Mouse (Mus musculus) midbrain, embryonic 11.5 days (tissue): ENCODE measurements at regions not wholly inside any gene's neighbourhood (a gene's known extent, or its start where the extent isn't known, plus 50 kb on each side); places are given as distances from the start of the nearest gene placed in this dataset.

Experiments used
- ATAC-seq: fragments of 200-750 bp; cut with Nextera tagmentation; 2 replicates; pipeline ENCODE4 v1.8.0; 2017; ENCODE audit warnings: moderate TSS enrichment, moderate library complexity; ENCODE audit not compliant: low FRiP score
- DNase-seq: peaks from one replicate; pipeline ENCODE4 v3.0.0; 2015; ENCODE audit warnings: low spot score; ENCODE audit errors: missing footprints
- H3K27ac ChIP-seq: fragments of 300-500 bp; sonication (generic); 2 replicates; pipeline ENCODE4 v1.5.1; 2014; ENCODE audit warnings: low read depth, low read length
- H3K27me3 ChIP-seq: fragments of 300-500 bp; sonication (generic); 2 replicates; pipeline ENCODE4 v1.6.1; 2014; ENCODE audit warnings: mild to moderate bottlenecking, low read length, moderate library complexity, mixed read lengths; ENCODE audit not compliant: control insufficient read depth, insufficient read depth
- H3K36me3 ChIP-seq: fragments of 300-500 bp; sonication (generic); 2 replicates; pipeline ENCODE4 v1.6.1; 2014; ENCODE audit warnings: mild to moderate bottlenecking, low read length, moderate library complexity, mixed read lengths; ENCODE audit not compliant: control insufficient read depth, insufficient read depth
- H3K4me1 ChIP-seq: fragments of 300-500 bp; sonication (generic); 2 replicates; pipeline ENCODE4 v1.6.1; 2014; ENCODE audit warnings: low read length; ENCODE audit not compliant: control insufficient read depth, insufficient read depth
- H3K4me2 ChIP-seq: fragments of 300-500 bp; sonication (generic); 2 replicates; pipeline ENCODE4 v1.6.1; 2014; ENCODE audit warnings: mild to moderate bottlenecking, moderate library complexity
- H3K4me3 ChIP-seq: fragments of 300-500 bp; sonication (generic); 2 replicates; pipeline ENCODE4 v1.5.1; 2014; ENCODE audit warnings: low read depth, low read length
- H3K9ac ChIP-seq: fragments of 300-500 bp; sonication (generic); 2 replicates; pipeline ENCODE4 v1.6.1; 2014; ENCODE audit warnings: low read length
- H3K9me3 ChIP-seq: fragments of 300-500 bp; sonication (generic); 2 replicates; pipeline ENCODE4 v1.6.1; 2016; ENCODE audit warnings: low read length; ENCODE audit not compliant: control insufficient read depth
- WGBS: fragments of 180-500 bp; shearing (Covaris S2); extraction: QIAGEN DNeasy Blood & Tissue Kit; methylation state at CpG from one replicate; pipeline ENCODE4 v1.1.7; 2014; 5-methylcytosine and 5-hydroxymethylcytosine counted together

DNA sequence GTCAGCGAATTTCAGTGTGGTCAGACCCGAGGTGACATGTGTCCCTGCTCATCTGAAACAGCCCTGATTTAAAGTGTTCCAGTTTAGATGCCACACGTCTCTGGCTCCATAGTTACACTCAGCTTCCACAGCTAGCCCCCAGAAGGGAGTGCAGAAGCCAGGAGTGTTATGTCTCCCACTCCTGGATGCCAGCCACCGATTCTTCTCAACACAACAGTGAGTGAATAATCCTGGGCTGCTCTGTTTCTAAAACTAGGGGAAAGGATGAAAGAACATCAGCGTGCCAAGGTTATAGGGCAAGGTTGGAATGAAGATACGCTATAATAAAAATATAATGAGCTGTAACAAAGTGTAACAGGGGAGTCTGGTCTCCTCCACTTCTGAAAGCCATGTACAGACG is 51.5 kb upstream of the Stmnd1 start:
- Histone ChIP-seq H3K9me3 (no peaks in the 10 kb centered on the region), H3K9ac (no peak overlapping the region), H3K4me1 (no peaks in the 10 kb centered on the region), H3K36me3 (no peaks in the 10 kb centered on the region), H3K27ac (no peak overlapping the region), H3K4me3 (no peak overlapping the region), H3K4me2 (no peak overlapping the region), H3K27me3 (no peaks in the 10 kb centered on the region)
- no peak for DNase-seq
- WGBS, result 81% methylated on average over 7 of the region's 7 CpGs
- no peak for ATAC-seq

DNA sequence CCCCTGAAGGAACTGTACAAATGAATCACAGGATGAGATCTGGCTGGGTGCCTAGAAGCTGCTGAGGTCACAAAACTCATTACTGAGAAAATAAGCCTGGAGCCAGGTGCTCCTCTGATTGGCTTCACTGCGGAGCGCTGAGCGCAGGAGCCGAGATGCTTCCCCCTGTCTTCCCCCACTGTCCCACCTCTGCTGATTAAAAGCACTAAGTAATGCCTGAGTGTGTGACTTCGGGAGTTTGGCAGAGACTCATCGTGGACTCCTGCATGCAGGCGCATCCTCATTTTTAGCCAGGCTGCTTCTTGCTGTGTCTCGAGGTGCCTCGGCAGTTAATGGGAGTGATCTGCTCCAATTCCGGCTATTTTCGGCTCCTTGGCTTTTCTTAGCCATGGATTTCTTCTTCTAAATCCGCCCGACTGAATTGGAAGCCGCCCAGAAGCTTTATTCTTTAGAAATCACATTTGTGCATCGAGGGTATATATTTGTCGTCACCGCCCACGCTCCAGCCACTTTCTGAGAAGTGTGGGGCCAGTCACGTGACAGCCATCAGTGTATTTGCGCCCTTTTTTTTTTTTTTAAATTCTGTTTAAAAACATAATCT is 55.3 kb upstream of the Stmnd1 start:
- Histone ChIP-seq H3K4me1 (no peaks in the 10 kb centered on the region), H3K9ac (no peak overlapping the region), H3K27ac (no peak overlapping the region), H3K27me3 (no peaks in the 10 kb centered on the region), H3K36me3 (no peaks in the 10 kb centered on the region), H3K4me3 (no peak overlapping the region), H3K4me2 (no peak overlapping the region), H3K9me3 (no peaks in the 10 kb centered on the region)
- WGBS, result 74% methylated on average over 20 of the region's 20 CpGs
- DNase-seq (no peak), ATAC-seq (no peak)

DNA sequence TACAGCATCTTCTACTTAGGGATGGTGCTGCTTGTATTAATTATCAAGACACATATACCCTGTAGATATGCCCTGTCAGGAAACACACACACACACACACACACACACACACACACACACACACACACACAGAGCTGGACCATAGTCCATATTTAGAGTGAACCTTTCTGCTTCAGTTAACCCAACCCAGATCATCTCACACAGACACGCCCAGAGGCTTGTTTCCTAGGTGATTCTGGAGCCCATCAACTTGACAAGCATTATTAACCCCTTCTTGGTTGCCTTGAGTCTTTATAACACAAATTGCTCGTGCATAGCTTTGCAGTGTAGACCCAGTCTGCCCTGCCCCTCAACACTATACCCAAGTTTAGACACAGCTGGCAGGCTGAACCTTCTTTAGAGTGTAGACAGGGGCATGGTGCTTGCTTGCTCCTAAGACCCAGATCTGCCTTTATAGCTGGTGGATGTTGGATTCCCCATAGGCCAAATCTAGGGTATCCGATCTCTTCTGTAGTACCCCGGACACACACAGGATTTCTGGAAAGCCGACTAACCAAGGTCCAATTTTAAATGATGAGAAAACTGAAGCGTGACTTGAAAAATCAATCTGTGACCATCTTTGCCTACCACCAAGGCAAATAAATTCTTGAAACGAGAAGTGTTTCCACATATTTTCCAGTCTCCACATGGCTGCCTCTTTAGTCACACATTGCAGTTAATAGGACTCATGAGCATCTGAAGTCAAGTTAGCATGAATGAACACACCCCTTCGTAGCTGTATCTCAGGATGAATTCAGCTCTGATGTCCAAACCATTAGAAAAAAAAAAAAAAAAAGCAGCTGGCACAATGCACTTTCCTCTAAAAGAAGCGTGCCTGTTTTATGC is 56.3 kb upstream of the Stmnd1 start:
- WGBS, result 74% methylated on average over 9 of the region's 9 CpGs
- Histone ChIP-seq H3K4me2 (no peak overlapping the region), H3K27me3 (no peaks in the 10 kb centered on the region), H3K4me1 (no peaks in the 10 kb centered on the region), H3K27ac (no peak overlapping the region), H3K4me3 (no peak overlapping the region), H3K36me3 (no peaks in the 10 kb centered on the region), H3K9ac (no peak overlapping the region), H3K9me3 (no peaks in the 10 kb centered on the region)
- DNase-seq, result no peak
- ATAC-seq, result no peak

DNA sequence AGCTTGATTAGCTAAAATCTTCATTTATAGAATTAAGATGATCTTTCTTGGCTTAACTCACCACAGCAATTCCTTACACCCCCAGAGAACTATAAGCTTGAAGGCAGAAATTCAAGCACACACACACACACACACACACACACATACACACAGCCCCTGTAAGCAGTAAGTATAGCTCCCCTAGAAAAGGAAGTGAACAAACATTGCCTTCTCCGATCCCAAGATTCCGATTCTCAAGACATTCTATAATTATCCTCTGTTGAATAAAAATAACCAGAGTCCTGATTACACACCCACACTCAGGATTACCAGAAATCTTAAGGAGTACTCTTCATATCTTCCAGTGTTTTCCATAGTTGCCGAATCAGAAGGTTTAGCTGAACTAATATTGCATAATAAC is 70.0 kb upstream of the Stmnd1 start:
- Histone ChIP-seq H3K27ac (no peak overlapping the region), H3K36me3 (no peaks in the 10 kb centered on the region), H3K27me3 (no peaks in the 10 kb centered on the region), H3K4me1 (no peaks in the 10 kb centered on the region), H3K4me2 (no peak overlapping the region), H3K4me3 (no peak overlapping the region), H3K9ac (no peak overlapping the region), H3K9me3 (no peaks in the 10 kb centered on the region)
- no peak for ATAC-seq
- DNase-seq, result no peak
- WGBS, result 89% methylated on average over 3 of the region's 3 CpGs

DNA sequence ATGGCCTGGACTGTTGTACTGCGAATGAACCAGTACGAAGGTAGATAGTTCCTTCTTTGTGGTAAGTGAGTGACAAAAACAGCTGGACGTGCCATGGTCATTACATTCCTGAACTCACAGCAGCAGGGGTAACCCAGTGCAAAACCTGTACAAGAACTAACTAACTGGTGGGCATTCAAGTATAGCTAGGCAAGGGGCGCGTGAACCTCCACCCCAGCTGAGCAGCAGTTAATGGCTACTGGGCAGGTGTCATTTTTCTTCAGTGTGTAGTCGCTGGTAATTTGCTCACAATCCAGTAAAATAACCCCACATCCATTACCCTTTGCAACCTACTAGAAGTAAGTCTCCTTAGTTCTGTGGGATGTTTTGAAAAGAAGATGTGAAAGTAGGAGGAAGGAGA is 70.9 kb upstream of the Stmnd1 start:
- ATAC-seq (no peak), DNase-seq (peak; percentile 78)
- H3K9me3 ChIP-seq, result no peaks in the 10 kb centered on the region
- H3K9ac ChIP-seq, result no peak overlapping the region
- no peak overlapping the region for H3K27ac ChIP-seq
- WGBS, result 90% methylated on average over 6 of the region's 6 CpGs
- H3K27me3 ChIP-seq, result no peaks in the 10 kb centered on the region
- no peak overlapping the region for H3K4me3 ChIP-seq
- no peaks in the 10 kb centered on the region for H3K36me3 ChIP-seq
- H3K4me1 ChIP-seq, result no peaks in the 10 kb centered on the region
- no peak overlapping the region for H3K4me2 ChIP-seq

DNA sequence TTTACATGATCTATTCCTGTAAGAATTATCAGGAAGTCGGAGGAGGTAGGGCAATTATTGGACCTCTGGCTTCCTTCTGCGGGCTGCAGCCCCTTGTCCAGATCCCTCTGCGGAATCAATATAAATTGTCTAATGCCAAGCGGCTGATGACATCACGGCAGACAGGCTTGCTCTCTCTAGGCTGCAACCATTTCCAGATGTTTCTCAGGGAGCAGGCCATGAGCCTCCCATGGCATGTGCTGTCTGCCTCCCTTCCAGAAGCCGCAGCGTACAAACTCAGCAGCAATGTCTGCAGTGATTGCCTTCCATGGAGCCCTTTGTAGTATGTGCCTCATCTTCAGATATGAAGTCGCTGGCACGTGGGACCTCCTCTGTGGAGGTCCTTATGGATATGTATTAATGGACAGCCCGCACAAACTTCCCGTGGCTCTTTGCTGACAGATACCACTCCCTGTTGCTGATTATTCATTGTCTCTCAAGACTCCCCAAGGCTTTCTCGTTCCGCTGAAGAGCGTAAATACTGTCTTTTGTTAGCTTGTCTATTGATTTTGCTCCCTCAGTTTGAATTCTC is 72.4 kb upstream of the Stmnd1 start:
- Histone ChIP-seq H3K4me2 (no peak overlapping the region), H3K4me1 (no peaks in the 10 kb centered on the region), H3K27ac (no peak overlapping the region), H3K27me3 (no peaks in the 10 kb centered on the region), H3K9ac (no peak overlapping the region), H3K4me3 (no peak overlapping the region), H3K36me3 (no peaks in the 10 kb centered on the region), H3K9me3 (no peaks in the 10 kb centered on the region)
- peak; percentile 75 for DNase-seq
- ATAC-seq, result no peak
- WGBS, result 77% methylated on average over 14 of the region's 14 CpGs

DNA sequence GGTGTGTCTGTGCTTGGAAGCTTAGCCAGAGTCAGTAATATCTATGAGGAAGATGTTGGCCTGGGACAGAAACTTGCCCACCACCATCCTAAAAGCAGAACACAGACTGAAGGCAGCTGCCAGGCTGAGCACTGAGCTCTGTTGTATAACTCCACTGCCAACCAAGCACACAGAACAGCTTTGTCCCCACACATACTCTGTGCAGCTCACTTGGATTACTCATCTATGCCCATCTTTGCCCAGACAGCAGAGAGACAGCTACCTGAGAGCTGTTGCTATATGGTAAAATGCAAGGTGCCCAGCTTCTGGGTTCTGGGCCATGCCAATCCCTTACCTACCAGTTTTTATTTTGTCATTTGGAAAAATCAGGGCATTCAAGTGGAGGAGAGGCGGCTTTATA is 80.4 kb upstream of the Stmnd1 start:
- DNase-seq, result peak; percentile 68
- Histone ChIP-seq H3K9ac (no peak overlapping the region), H3K27me3 (no peaks in the 10 kb centered on the region), H3K27ac (no peak overlapping the region), H3K36me3 (no peaks in the 10 kb centered on the region), H3K4me1 (no peaks in the 10 kb centered on the region), H3K4me3 (no peak overlapping the region), H3K4me2 (no peak overlapping the region), H3K9me3 (no peaks in the 10 kb centered on the region)
- ATAC-seq, result no peak
- 87% methylated on average over 1 of the region's 1 CpGs for WGBS

DNA sequence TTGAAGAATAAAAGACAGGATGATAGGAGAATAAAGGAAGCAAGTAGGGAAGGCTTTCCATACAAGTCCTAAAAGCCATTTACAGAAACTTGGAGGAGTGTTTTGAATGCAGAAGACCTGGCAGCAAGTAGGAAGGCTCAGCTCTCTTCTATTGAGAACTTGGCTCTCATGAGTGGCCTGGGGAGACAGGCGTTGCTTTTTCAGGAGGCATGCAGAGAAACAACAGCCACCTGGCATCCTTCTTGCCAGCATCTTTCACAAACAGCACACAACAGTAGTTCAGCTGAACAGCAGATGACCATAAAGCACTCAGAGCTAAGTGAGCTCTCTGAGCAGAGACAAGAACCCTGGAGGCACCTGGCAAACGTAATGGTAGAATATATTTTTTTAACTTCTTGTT is 83.8 kb upstream of the Stmnd1 start:
- no peaks in the 10 kb centered on the region for H3K4me1 ChIP-seq
- WGBS, result 85% methylated on average over 2 of the region's 2 CpGs
- no peak overlapping the region for H3K4me2 ChIP-seq
- no peaks in the 10 kb centered on the region for H3K36me3 ChIP-seq
- H3K9me3 ChIP-seq, result no peaks in the 10 kb centered on the region
- H3K4me3 ChIP-seq, result no peak overlapping the region
- no peaks in the 10 kb centered on the region for H3K27me3 ChIP-seq
- DNase-seq (no peak), ATAC-seq (no peak)
- H3K9ac ChIP-seq, result no peak overlapping the region
- no peak overlapping the region for H3K27ac ChIP-seq

DNA sequence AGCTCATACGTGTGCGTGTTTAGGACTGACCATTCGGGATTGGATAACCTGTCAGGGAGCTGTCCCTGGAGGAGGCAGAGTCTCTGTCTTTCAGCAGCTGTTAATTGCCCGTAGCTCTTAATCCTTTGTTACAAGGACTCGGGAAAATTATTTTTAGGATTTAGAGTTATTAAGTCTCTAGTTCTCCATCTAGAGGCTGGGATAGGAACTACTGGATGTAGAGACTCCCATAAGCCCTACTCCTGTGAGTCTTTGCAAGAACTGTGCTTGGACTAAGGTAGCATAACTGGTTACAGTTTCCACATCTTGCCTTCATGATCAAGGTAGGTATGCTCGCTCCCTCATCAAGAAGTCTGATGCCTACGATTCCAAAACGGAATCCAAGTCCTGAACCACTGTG is 90.7 kb upstream of the Stmnd1 start:
- peak; percentile 69 for DNase-seq
- Histone ChIP-seq H3K4me3 (no peak overlapping the region), H3K9ac (no peak overlapping the region), H3K4me1 (peaks cover 4% of the 10 kb centered on the region), H3K36me3 (no peaks in the 10 kb centered on the region), H3K27ac (no peak overlapping the region), H3K9me3 (no peaks in the 10 kb centered on the region), H3K27me3 (no peaks in the 10 kb centered on the region), H3K4me2 (no peak overlapping the region)
- 84% methylated on average over 8 of the region's 8 CpGs for WGBS
- ATAC-seq, result no peak
